Mouse (Mus musculus): ENCODE data around the gene Slc10a1. TPM values are rescaled to one million over a fixed set of nuclear protein-coding genes. Genes with fewer than 3 reads are reported as not detected.
"Not testable (repeated sequence)": the region's sequence is repeated elsewhere in the genome, so short reads cannot be mapped to it uniquely, and the experiment has no call there.

Slc10a1 gene
- polyA plus RNA-seq, 1 experiment from 2014 or later = 0.53 TPM

- no peak overlapping the region for H3K4me2 ChIP-seq
- ATAC-seq (ENCODE audit: insufficient read depth) = no peak
- no peak overlapping the region for H3K9ac ChIP-seq
- no peak for DNase-seq
- TF ChIP-seq CTCF (IDR thresholded peaks at IDR 0.05; ENCODE audit: low read depth) = no peak
- H3K4me1 ChIP-seq (ENCODE audit: insufficient read depth) = no peaks in the 10 kb centered on the region
- 85% methylated on average over 9 of the region's 9 CpGs for WGBS
- no peak overlapping the region for H3K27ac ChIP-seq (ENCODE audit: low read depth)
- no peak overlapping the region for H3K4me3 ChIP-seq (ENCODE audit: low read depth, low read length)
- H3K36me3 ChIP-seq (ENCODE audit: insufficient read depth) = no peaks in the 10 kb centered on the region
- H3K9me3 ChIP-seq (ENCODE audit: low read depth, low read length) = no peaks in the 10 kb centered on the region
- H3K27me3 ChIP-seq (ENCODE audit: insufficient read depth, low read length) = no peaks in the 10 kb centered on the region
Measured at GRCm38 (mm10) chr12:80967918-80968317, 587 bp downstream of the Slc10a1 start.

DNA sequence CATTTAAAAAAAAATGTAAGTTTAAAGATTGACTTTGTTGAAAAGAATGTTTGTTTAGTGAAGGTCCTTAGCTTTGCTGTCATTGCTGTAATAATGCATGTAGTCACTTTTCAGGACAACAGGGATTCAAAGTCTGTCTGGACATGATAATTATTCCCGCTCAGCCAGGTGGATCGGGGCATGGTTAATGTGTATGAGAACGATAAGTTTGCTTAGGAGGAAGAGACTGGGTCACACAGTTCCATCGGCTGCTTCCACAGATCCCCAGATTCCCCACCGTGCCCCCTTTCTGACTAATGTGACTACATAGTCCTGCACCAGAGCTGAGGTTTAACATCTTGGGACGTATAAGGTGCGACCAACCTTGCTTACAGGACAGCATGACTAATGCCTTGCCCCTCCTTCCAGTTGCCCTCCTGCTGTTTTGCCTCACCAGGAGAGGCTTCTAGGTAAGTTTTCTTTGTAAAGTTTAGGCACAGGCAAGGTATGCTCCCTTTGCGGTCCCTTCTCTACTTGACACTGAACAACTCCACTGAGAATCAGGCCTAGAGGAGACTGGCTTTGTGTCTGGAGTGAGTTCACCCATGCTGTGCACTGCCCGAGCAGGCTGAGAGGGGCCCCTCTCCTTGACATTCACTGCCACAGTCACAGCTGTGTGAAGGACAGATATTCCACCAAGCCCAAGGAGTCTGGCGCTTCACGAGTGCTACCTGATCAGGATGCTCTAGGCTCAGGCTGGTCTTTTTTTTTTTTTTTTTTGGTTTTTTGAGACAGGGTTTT lies 2.3 kb downstream of the Slc10a1 start:
- Histone ChIP-seq H3K9ac (no peak overlapping the region), H3K27ac (ENCODE audit: low read depth) (no peak overlapping the region), H3K36me3 (ENCODE audit: insufficient read depth) (no peaks in the 10 kb centered on the region), H3K4me2 (no peak overlapping the region), H3K4me3 (ENCODE audit: low read depth, low read length) (no peak overlapping the region), H3K9me3 (ENCODE audit: low read depth, low read length) (no peaks in the 10 kb centered on the region), H3K27me3 (ENCODE audit: insufficient read depth, low read length) (no peaks in the 10 kb centered on the region), H3K4me1 (ENCODE audit: insufficient read depth) (no peaks in the 10 kb centered on the region)
- no peak for TF ChIP-seq CTCF (IDR thresholded peaks at IDR 0.05; ENCODE audit: low read depth)
- DNase-seq (no peak), ATAC-seq (ENCODE audit: insufficient read depth) (no peak)
- 75% methylated on average over 11 of the region's 11 CpGs for WGBS

DNA sequence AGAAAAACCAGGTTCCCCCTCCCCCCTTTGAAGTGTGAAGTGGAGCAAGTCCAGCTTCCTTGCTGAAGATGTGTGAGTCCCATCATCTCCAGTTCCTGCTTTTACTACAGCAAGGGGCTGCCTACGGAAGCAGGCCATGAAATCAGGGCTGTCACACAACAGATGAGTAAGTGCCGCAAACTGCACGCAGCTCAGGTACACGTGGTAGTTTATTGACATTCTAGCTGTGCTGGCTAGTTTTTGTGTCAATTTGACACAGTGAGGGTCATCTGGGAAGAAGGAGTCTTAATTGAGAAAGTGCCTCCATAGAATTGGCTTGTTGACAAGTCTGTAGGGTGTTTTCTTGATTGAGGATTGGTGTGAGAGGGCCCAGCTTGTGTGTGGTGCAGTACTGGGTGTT lies 5.9 kb downstream of the Slc10a1 start:
- Histone ChIP-seq H3K27ac (ENCODE audit: low read depth) (no peak overlapping the region), H3K4me1 (ENCODE audit: insufficient read depth) (no peaks in the 10 kb centered on the region), H3K27me3 (ENCODE audit: insufficient read depth, low read length) (no peaks in the 10 kb centered on the region), H3K9ac (no peak overlapping the region), H3K36me3 (ENCODE audit: insufficient read depth) (peaks cover 24% of the 10 kb centered on the region), H3K4me2 (no peak overlapping the region), H3K4me3 (ENCODE audit: low read depth, low read length) (no peak overlapping the region), H3K9me3 (ENCODE audit: low read depth, low read length) (no peaks in the 10 kb centered on the region)
- WGBS = 79% methylated on average over 4 of the region's 4 CpGs
- no peak for DNase-seq
- TF ChIP-seq CTCF (IDR thresholded peaks at IDR 0.05; ENCODE audit: low read depth) = no peak
- ATAC-seq (ENCODE audit: insufficient read depth) = no peak

DNA sequence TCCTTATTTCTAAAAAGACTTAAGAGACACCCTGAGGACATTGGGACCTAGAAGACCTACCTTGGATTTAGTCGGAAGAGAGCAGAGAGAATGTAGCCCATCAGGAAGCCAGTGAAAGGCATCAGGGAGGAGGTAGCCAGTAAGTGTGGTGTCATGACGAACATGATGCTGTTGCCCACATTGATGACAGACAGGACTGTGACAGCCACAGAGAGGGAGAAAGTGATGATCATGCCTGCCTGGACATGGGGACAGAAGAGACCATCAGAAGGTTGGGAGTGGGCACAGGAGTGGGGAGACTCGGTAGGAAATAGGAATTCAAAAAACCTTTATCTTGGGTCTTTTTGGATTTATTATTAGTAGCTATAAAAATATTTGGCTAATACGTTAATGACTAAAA lies 10.5 kb downstream of the Slc10a1 start:
- ATAC-seq (ENCODE audit: insufficient read depth) = no peak
- no peak overlapping the region for H3K4me2 ChIP-seq
- 81% methylated on average over 4 of the region's 4 CpGs for WGBS

DNA sequence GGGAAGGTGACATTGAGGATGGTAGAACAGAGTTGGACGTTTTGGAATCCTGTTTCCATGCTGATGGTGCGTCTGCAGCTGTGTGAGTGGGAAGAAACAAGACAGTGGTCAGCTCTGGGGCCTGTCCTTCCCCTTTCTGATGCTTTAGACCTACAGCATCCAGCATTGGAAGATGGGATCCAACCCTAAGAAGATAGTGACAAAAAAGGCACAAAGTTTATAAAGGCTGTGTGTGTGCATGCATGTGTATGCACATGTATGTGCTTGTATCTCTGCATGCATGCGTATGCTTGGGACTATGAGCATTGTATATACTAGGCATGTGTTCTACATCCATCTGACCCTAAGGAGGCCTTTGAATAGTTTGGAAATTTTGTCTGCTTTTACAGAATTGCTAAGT lies 12.5 kb downstream of the Slc10a1 start:
- 83% methylated on average over 3 of the region's 3 CpGs for WGBS
- no peak for TF ChIP-seq CTCF (IDR thresholded peaks at IDR 0.05; ENCODE audit: low read depth)
- no peak for DNase-seq

More for the DNA sequence above, 10.5 kb downstream of the Slc10a1 start:
- Histone ChIP-seq H3K36me3 (ENCODE audit: insufficient read depth) (peaks cover 68% of the 10 kb centered on the region), H3K9ac (no peak overlapping the region), H3K4me1 (ENCODE audit: insufficient read depth) (no peaks in the 10 kb centered on the region), H3K27ac (ENCODE audit: low read depth) (no peak overlapping the region), H3K4me3 (ENCODE audit: low read depth, low read length) (no peak overlapping the region), H3K27me3 (ENCODE audit: insufficient read depth, low read length) (no peaks in the 10 kb centered on the region), H3K9me3 (ENCODE audit: low read depth, low read length) (no peaks in the 10 kb centered on the region)
- TF ChIP-seq CTCF (IDR thresholded peaks at IDR 0.05; ENCODE audit: low read depth) = no peak
- no peak for DNase-seq

DNA sequence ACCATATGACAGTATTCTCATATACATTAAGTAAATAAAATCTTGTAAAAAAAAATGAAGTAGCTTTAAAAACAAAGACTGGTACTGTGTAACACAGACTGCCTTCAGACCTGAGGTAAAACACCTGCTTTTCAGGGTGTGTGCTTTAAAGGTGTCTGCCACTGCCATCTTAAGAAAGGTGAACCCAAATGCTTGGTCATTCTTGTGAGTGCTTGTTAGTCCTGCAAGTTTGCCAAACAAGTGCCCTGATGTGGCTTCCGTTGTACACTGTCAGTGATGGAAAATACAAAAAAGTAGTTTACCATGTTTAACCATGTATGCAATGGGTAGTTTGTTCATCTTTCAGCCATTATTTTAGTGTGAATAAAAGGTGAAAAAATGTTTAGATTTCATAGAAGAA lies 16.0 kb downstream of the Slc10a1 start:
- H3K27me3 ChIP-seq (ENCODE audit: insufficient read depth, low read length) = no peaks in the 10 kb centered on the region
- H3K4me3 ChIP-seq (ENCODE audit: low read depth, low read length) = no peak overlapping the region
- peaks cover 90% of the 10 kb centered on the region for H3K36me3 ChIP-seq (ENCODE audit: insufficient read depth)
- H3K4me1 ChIP-seq (ENCODE audit: insufficient read depth) = no peaks in the 10 kb centered on the region
- WGBS = 93% methylated on average over 1 of the region's 1 CpGs
- no peak overlapping the region for H3K4me2 ChIP-seq
- no peaks in the 10 kb centered on the region for H3K9me3 ChIP-seq (ENCODE audit: low read depth, low read length)
- no peak overlapping the region for H3K27ac ChIP-seq (ENCODE audit: low read depth)
- TF ChIP-seq CTCF (IDR thresholded peaks at IDR 0.05; ENCODE audit: low read depth) = no peak
- no peak for DNase-seq
- no peak for ATAC-seq (ENCODE audit: insufficient read depth)
- no peak overlapping the region for H3K9ac ChIP-seq

More for the DNA sequence above, 12.5 kb downstream of the Slc10a1 start:
- H3K27ac ChIP-seq (ENCODE audit: low read depth) = no peak overlapping the region
- no peaks in the 10 kb centered on the region for H3K27me3 ChIP-seq (ENCODE audit: insufficient read depth, low read length)
- no peak overlapping the region for H3K4me2 ChIP-seq
- no peak overlapping the region for H3K4me3 ChIP-seq (ENCODE audit: low read depth, low read length)
- ATAC-seq (ENCODE audit: insufficient read depth) = no peak
- peaks cover 87% of the 10 kb centered on the region for H3K36me3 ChIP-seq (ENCODE audit: insufficient read depth)
- no peaks in the 10 kb centered on the region for H3K9me3 ChIP-seq (ENCODE audit: low read depth, low read length)
- no peak overlapping the region for H3K9ac ChIP-seq
- no peaks in the 10 kb centered on the region for H3K4me1 ChIP-seq (ENCODE audit: insufficient read depth)

GRCm38 (mm10) chr12:80951640-80952219 lies 16.8 kb downstream of the Slc10a1 start:
- no peak overlapping the region for H3K9ac ChIP-seq
- H3K9me3 ChIP-seq (ENCODE audit: low read depth, low read length) = no peaks in the 10 kb centered on the region
- H3K36me3 ChIP-seq (ENCODE audit: insufficient read depth) = peaks cover 90% of the 10 kb centered on the region
- H3K4me3 ChIP-seq (ENCODE audit: low read depth, low read length) = no peak overlapping the region
- no peak for TF ChIP-seq CTCF (IDR thresholded peaks at IDR 0.05; ENCODE audit: low read depth)
- no peaks in the 10 kb centered on the region for H3K27me3 ChIP-seq (ENCODE audit: insufficient read depth, low read length)
- H3K4me2 ChIP-seq = no peak overlapping the region
- H3K4me1 ChIP-seq (ENCODE audit: insufficient read depth) = no peaks in the 10 kb centered on the region
- H3K27ac ChIP-seq (ENCODE audit: low read depth) = no peak overlapping the region
- ATAC-seq (ENCODE audit: insufficient read depth) (no peak), DNase-seq (no peak)
- WGBS = 89% methylated on average over 3 of the region's 3 CpGs

GRCm38 (mm10) chr12:80949603-80950002 lies 18.9 kb downstream of the Slc10a1 start:
- H3K4me3 ChIP-seq (ENCODE audit: low read depth, low read length); DNase-seq; H3K9ac ChIP-seq; H3K27ac ChIP-seq (ENCODE audit: low read depth); H3K27me3 ChIP-seq (ENCODE audit: insufficient read depth, low read length); ATAC-seq (ENCODE audit: insufficient read depth); H3K9me3 ChIP-seq (ENCODE audit: low read depth, low read length); H3K4me1 ChIP-seq (ENCODE audit: insufficient read depth); H3K4me2 ChIP-seq: not testable (repeated sequence)
- WGBS = 90% methylated on average over 15 of the region's 16 CpGs
- peaks cover 70% of the 10 kb centered on the region for H3K36me3 ChIP-seq (ENCODE audit: insufficient read depth)
